Mouse (Mus musculus) testis, adult 2 months (tissue): Measurements from ENCODE around the gene D630036H23Rik.

ENCODE experiments used
- CTCF ChIP-seq: fragments of 200-500 bp; IDR thresholded peaks from 2 replicates; pipeline ENCODE4 v1.5.1; 2012; ENCODE audit warnings: low read depth, mild to moderate bottlenecking, inconsistent platforms, low read length, moderate library complexity; ENCODE audit not compliant: control insufficient read depth, insufficient read depth, insufficient replicate concordance
- POLR2A ChIP-seq: fragments of 200-500 bp; IDR thresholded peaks from 2 replicates; pipeline ENCODE4 v1.6.1; 2012; ENCODE audit warnings: low read depth, mild to moderate bottlenecking, inconsistent platforms, low read length, moderate library complexity; ENCODE audit not compliant: control insufficient read depth

GRCm38 (mm10) chr12:36395115-36395514, 13.1 kb upstream of the D630036H23Rik start:
- TF ChIP-seq POLR2A, result no peak
- no peak for TF ChIP-seq CTCF
